Mouse (Mus musculus) adrenal gland, postnatal 4 days (tissue): ENCODE measurements around the gene Tenm3. TPM values are rescaled to one million over a fixed set of nuclear protein-coding genes. Genes with fewer than 3 reads are reported as not detected.

Source experiments
- DNase-seq, 2 experiments: peaks; one replicate each; pipeline ENCODE4 v3.0.0; 2021 to 2022; ENCODE audit warnings: low spot score in 2 of 2, mixed read lengths in 2 of 2
- long read RNA-seq, 2 experiments: library from polyadenylated mRNA; stranded (forward); transcript quantifications; one replicate each; pipeline ENCODE4 v2.0.0; 2021
- total RNA-seq, 2 experiments: library from RNA; stranded (reverse); gene quantifications; 2 replicates each; pipeline ENCODE4 v1.2.3; 2021

Gene Tenm3
- 10 to 100 TPM; 34.8 to 38.3 TPM for total RNA-seq
- long read RNA-seq, experiment 1, partial matches to known transcripts = 1 of 5 reads
- long read RNA-seq, experiment 1, other reads (novel, unspliced or antisense) = 4 of 5 reads
- long read RNA-seq, experiment 2, partial matches to known transcripts = 7 of 12 reads
- long read RNA-seq, experiment 2, other reads (novel, unspliced or antisense) = 5 of 12 reads

GRCm38 (mm10) chr8:48843931-48844285, at the start of gene Tenm3:
Gene Tenm3, minus strand, starts transcription at chr8:48843951.
- no peak for DNase-seq

GRCm38 (mm10) chr8:48890216-48890765, 46.5 kb upstream of the Tenm3 start:
- no peak for DNase-seq

- no peak for DNase-seq
Measured at GRCm38 (mm10) chr8:48884270-48884669, 40.5 kb upstream of the Tenm3 start.

GRCm38 (mm10) chr8:48880585-48880984, 36.8 kb upstream of the Tenm3 start:
- no peak for DNase-seq

- DNase-seq = no peak
Measured at GRCm38 (mm10) chr8:48865972-48866371, 22.2 kb upstream of the Tenm3 start.

- DNase-seq = no peak
Measured at GRCm38 (mm10) chr8:48865485-48865884, 21.7 kb upstream of the Tenm3 start.

- DNase-seq = no peak
Measured at GRCm38 (mm10) chr8:48850223-48851010, 6.7 kb upstream of the Tenm3 start.

GRCm38 (mm10) chr8:48849091-48849616, 5.4 kb upstream of the Tenm3 start:
- DNase-seq = no peak

GRCm38 (mm10) chr8:48844961-48845360, 1.2 kb upstream of the Tenm3 start:
- no peak for DNase-seq

GRCm38 (mm10) chr8:48844370-48844905, 687 bp upstream of the Tenm3 start:
- no peak for DNase-seq

- DNase-seq = peak in 1 of 2 experiments; percentile 5
Measured at GRCm38 (mm10) chr8:48842991-48843930, 490 bp downstream of the Tenm3 start.

- peak in 1 of 2 experiments; percentile 12 for DNase-seq
Measured at GRCm38 (mm10) chr8:48842516-48842990, 1.2 kb downstream of the Tenm3 start.

GRCm38 (mm10) chr8:48842035-48842434, 1.7 kb downstream of the Tenm3 start:
- no peak for DNase-seq

GRCm38 (mm10) chr8:48835745-48836144, 8.0 kb downstream of the Tenm3 start:
- DNase-seq = no peak

GRCm38 (mm10) chr8:48827454-48827853, 16.3 kb downstream of the Tenm3 start:
- DNase-seq = no peak

GRCm38 (mm10) chr8:48825666-48826065, 18.1 kb downstream of the Tenm3 start:
- no peak for DNase-seq

GRCm38 (mm10) chr8:48822291-48822690, 21.5 kb downstream of the Tenm3 start:
- DNase-seq = no peak

GRCm38 (mm10) chr8:48819962-48820361, 23.8 kb downstream of the Tenm3 start:
- DNase-seq = no peak

- DNase-seq = no peak
Measured at GRCm38 (mm10) chr8:48819348-48819747, 24.4 kb downstream of the Tenm3 start.

GRCm38 (mm10) chr8:48816941-48817340, 26.8 kb downstream of the Tenm3 start:
- no peak for DNase-seq
